Mouse (Mus musculus): Measurements from ENCODE around the gene Rasgrp3.
"Not testable (repeated sequence)": the region's sequence is repeated elsewhere in the genome, so short reads cannot be mapped to it uniquely, and the experiment has no call there.

The Rasgrp3 gene

DNA sequence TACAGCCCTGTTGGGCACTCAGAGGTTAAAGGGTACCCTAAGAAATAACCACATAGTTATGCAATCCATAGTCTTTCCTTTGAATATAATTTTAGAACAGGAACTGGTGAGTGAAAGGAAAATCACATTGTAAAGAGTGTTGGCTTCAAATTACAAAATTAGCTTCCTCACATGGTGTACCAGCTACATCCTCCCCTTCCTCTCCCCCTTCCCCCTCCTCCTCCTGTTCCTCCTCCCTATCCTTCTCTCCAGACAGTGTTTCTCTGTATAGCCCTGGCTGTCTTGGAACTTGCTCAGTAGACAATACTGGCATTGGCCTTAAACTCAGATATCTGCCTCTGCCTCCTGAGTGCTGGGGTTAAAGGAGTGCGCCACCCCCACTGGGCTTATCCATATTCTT lies 26.1 kb downstream of the Rasgrp3 start:
- no peak for DNase-seq (ENCODE audit: low spot score)

DNA sequence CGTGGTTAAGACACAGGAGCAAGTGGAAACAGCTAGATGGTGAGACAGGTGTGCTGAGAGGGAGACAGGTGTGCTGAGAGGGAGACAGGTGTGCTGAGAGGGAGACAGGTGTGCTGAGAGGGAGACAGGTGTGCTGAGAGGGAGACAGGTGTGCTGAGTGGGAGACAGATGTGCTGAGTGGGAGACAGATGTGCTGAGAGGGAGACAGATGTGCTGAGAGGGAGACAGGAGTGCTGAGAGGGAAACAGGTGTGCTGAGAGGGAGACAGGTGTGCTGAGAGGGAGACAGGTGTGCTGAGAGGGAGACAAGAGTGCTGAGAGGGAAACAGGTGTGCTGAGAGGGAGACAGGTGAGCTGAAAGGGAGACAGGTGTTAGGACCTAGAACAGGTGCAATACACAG lies 27.5 kb downstream of the Rasgrp3 start:
- DNase-seq (ENCODE audit: low spot score) = not testable (repeated sequence)

DNA sequence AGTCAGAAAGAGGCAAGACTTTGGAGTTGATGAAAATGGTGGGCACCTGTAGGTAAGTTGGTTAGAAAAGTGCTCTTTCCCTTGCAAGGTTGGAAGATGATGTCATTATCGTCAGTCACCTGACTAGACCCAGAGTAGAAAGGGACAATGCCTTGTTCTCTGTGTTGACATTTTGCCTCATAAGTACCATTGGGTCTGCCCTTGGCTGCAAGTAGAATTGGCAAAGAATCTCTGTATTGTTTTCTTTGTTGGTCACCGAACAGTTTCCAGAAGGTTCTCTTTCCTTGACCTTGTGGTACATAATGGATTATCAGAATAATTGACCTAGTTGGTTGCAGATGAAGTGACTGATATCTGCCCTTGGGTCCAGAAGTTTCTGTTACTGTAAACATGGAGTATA lies 27.9 kb downstream of the Rasgrp3 start:
- no peak for DNase-seq (ENCODE audit: low spot score)

DNA sequence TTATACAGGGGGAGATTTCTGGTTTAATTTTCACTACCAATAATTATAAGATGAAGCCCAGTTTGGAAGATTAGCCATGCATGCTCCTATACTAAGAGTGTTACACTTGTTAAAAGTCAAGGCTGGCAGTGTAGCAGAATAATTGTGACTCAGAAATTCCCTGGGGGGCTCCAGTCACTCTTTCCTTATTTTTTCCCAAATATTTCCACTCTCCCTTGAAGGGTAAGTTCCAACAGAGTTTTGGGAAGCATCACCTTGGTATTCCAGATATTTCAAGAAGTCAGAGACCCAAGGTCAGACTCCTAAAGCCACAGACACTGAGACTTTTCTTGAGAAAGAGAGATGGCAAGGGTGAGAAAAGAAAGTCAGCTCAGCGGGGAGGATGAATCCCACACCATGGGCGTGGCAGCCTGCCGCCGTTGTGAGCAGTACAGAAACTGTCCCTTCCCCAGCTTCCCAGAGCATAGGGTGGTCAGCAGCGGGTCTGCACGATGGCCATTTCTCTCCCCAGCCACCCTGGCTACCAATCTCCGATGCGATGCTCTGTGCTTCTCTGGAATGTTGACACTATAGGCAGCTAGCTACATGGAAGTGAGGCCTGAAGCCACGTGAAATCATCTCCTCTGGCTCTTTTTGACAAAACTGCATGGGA lies 28.8 kb downstream of the Rasgrp3 start:
- peak; percentile 21 for DNase-seq (ENCODE audit: low spot score)

DNA sequence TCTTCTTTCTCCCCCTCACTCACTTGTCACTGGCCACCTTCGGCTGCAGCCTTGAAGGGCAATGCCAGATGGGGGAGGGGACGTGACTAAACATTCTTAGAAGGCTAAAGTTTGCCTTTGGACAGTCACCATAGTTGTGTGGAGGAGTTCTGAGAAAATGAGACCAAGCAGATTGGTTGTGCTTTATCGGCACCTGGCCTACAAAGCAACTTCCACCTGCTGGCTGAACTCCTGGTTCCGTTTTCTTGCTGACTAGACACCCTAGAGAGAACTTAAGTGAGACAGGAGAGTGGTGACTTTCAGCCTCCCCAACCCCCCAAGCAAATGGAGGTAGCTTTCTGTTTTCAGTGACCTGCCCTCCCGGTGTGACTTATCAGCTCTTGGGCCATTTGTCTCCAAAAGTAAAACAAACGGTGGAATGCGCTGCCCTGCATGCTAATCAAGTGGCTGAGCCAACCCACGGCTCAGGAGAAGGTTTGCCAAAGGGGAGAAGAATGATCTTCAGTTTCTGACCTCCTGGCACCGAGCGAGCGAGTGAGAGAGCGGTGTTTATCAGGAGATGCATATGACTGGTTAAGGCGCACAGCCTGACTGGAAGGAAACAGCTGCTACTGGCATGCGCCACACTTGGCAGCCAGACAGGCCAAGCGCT lies 29.4 kb downstream of the Rasgrp3 start:
- DNase-seq (ENCODE audit: low spot score) = peak; percentile 72

DNA sequence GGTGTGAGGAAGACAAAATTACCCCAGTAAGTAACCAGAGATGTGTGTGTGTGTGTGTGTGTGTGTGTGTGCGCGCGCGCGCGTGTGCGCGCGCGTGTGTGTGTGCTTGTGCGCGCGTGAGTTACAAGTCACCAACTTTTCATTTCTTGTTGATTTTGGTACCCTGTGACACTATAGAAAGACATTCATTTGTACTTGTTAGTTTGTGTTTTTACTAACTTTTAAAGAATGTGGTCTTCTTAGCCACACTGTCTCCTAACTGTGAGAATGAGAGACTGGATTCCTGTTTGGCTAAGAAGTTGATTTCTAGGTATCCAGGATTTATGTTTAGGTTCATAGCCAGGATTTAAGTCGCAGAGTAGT lies 29.9 kb downstream of the Rasgrp3 start:
- DNase-seq (ENCODE audit: low spot score) = no peak

DNA sequence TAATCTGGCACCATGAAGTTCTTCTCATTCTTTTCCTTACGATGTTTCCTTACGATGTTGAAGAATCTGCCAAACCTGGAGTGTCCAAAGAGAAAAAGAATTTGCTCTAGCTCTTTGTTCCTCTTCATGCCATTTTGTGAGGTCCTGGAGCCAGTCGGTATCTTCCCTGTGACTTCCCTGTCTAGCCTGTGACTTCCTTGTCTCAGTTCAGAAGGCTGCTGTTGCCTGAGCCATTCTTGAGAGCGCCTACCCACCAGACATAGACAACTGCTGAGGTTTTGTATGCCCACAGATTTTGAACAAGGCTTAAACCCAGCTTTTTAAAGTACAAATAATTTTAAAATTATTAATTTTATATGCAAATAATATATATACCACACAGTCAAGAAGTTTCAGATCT lies 31.3 kb downstream of the Rasgrp3 start:
- no peak for DNase-seq (ENCODE audit: low spot score)

DNA sequence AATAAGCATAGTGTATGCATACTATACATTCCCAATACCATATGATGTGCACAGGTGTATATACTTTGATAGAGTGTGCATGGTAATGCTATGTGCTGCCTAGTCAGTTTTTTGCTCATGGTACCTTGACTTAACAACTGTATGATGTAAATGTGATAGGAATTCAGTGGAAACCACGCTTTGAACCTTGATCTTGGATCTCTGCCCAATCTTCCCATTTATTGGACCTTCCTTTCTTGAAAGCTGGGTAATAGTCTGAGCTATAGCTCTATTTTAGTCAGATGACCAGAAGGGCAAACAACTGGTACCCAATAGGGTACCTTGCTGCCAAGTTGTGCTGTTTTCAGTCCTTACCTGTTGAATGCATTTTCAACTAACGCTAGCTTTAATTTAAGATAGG lies 31.8 kb downstream of the Rasgrp3 start:
- DNase-seq (ENCODE audit: low spot score) = no peak

DNA sequence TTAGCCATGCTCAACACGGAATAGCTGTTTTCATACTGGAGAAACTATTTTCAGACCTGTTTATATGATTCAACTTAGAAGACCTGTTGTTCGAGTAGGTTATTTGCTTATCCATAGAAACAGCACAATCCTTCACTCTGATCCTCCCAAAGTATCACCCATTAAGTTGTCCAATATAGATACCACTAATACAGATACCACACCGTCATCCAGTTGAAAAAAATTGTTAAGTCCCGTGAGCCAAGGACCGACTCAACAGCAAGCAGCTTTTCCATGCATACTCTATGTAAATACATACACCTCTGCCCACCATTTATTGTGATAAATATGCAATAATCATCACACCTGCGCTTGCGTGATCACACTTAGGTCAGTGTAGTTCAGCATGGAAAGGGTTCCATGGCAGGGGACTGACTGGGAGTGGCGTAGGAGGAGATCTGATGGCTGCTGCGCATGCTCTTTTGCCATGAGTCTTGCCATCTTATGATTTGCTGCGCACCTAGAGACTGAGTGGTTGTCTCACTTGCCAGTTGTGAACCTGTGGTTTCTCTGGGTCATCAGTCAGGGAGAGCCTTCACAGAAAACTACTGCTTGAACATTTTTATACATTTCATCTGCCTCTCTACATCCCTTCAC lies 32.9 kb downstream of the Rasgrp3 start:
- no peak for DNase-seq (ENCODE audit: low spot score)

DNA sequence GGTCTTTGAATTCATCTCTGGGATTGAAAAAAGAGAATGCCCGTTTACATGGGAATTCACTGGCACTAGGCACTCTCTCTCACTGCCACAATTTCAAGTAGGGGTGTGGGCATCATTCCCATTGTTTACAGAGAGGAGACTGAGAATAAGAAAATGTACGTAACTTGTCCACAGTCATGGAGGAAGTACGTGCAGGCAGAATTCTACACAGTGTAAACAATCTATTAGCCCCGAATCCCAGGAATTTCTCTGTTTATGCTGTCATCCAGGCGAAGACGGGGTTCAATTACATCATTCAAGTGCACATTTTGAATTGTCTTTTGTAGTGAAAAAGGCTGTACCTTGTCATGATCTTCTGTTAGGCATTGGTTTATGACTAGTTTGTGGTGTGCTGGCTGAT lies 34.6 kb downstream of the Rasgrp3 start:
- no peak for DNase-seq (ENCODE audit: low spot score)

DNA sequence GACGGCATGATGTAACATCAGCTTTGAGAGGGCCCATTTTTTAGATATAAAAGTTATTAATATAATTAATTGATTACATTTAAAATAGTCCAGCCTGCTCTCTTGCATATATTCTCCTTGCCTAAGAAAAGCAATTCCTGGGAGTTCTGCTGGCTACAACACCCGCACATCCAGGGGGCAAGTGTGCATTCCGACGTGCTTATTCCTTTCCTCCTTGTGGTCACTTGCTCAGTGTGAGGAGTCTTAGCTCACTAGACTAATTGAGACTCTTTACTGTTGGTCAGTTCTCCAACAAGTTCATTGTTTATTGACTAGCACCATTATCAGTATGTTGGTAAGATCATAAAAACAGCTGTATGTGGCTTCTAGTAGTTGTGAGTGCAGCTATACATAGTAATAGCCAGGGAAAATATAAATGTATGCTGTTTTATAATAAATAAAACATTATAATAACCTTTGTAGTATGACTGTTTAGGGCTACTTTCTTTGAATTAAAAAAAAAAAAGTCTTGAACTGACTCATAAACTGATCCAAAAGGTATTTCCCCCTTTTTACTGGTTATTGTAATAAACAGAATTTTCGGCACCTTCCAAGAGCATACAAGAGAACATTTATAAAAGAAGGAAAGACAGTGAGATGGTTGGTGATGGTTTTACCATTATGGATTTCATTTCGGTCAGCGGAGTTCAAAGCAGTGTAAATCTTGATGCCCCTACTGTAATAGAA lies 35.4 kb downstream of the Rasgrp3 start:
- no peak for DNase-seq (ENCODE audit: low spot score)

DNA sequence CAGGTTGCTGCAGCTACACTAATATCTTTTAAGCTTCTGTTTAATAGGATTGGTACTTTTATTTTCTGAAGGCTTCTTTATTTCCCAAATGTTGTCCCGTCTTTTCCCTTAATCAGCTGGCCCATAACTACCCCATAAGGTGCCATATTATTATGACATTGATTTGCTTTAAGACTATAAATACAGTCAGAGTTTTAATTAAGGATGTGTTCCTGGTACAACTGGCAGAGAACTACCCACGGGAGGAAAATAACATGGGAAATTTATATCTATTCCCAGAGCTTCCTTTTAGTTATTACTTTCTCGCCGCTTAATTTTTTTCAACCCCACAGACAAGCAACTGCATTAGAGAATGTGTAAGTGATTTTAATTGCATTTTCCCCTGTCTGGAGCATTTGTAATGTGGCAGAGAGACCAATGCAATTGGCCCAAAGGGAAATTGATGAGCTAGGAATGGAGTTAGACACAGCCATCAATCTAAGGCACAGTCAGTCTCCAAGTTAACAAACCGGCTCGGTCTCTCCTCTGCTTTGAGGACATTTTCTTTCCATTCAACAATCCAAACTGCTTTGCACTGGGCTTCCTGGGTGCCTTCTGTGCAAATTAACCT lies 36.1 kb downstream of the Rasgrp3 start:
- no peak for DNase-seq (ENCODE audit: low spot score)

DNA sequence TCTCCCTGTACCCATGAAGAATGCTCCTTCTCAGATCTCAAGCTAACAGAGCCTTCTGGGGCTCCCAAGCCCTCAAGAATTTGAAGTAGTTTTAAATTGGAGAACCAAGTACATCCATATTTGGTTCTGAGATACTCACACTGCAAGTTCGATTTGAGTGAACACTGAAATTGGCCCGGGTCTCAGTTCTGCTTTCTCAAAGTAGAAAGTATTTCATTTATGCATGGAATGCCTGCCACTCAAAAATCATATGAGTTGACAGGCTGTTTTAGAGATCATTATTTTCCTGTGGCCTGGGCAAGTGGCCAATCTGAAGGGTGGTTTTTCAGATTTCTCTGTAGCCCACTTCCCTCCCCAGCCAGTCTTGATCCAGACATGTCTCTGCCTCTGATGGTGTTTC lies 36.7 kb downstream of the Rasgrp3 start:
- DNase-seq (ENCODE audit: low spot score) = no peak

DNA sequence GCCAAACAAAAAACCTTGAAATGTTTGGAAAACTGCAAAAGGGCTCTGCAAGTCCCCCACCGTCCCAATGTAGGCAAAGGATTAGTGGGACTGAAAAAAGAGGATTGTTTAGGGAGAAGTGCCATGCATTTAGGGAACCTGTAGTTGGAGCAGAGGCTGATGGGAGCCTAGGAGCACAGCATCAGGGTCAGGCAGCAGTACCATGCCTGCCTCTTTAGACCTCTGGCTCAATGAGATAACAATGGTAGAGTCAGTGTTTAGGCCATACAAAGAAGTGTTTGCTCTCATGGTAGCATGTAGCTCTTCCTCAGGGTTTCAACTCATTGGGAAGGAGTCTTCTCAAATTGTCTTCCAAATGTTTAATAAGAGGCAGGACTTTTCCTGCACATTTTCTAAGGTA lies 40.3 kb downstream of the Rasgrp3 start:
- no peak for DNase-seq (ENCODE audit: low spot score)

DNA sequence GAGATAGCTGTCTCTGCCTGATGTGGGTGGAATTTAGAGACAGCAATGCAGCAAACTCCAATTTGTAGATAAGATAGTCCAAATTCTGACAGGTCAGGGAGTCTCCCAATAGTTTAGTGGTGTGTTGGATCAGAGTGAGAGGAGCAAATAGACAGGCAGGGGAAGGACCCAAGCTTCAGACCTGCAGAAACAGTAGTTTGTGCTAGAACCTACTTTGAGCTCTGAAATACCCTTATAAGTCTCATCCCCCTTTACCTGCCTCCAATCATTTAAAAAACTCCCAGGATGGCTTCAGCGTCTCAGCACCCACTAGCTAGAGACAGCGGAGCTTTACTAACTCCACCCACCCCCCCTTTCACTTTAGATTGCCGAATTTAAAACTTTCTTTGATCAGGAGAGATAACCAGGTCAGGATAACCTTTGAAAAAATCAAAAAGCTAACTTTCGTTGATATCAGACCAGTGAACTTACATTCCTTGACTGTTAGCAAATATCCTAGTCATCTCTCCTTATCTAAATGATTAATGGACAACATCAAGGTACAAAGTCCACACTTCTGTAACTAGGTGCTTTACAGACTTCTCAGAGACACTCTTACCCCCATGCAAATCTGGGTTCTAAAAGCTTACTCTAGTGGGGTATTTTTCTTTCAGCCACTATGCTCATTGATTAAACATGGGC lies 41.2 kb downstream of the Rasgrp3 start:
- DNase-seq (ENCODE audit: low spot score) = no peak

DNA sequence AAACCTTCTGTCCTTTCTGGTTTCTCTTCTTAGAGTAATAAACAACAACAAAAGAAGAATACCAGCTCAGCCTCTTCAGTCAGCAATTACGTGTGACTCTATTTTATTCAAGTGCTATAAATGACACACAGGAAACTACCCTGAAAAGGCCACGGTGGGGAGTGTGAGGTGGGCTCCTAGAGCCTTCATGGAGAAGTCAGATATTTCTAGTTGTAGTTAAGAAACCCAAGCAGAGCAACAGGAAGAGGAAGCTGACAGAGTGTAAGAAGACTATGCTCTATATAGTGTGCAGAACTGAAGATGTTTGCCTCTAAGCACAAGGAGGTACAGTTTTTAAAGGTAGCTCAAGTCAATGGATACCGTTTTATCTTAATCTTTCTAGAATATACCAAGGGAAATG lies 42.0 kb downstream of the Rasgrp3 start:
- no peak for DNase-seq (ENCODE audit: low spot score)

DNA sequence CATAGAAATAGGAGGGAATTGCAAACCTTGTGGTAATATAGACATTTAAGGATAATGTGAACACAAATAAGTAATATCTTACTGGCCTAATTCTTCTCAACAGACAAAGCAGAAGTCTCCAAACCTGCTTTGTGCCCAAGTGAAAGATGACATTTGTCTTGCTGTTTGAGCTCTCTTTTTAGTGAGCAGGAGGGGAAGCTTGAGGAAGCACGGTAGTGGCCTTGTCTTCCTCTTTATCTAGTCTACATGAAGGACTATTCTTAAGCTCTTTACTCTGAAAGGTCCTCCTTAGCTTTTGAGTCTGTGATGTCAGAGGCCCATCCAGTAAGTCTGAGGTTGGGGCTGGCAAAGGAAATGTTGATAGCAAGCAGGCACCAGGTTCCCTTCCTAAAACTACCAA lies 43.1 kb downstream of the Rasgrp3 start:
- DNase-seq (ENCODE audit: low spot score) = no peak

DNA sequence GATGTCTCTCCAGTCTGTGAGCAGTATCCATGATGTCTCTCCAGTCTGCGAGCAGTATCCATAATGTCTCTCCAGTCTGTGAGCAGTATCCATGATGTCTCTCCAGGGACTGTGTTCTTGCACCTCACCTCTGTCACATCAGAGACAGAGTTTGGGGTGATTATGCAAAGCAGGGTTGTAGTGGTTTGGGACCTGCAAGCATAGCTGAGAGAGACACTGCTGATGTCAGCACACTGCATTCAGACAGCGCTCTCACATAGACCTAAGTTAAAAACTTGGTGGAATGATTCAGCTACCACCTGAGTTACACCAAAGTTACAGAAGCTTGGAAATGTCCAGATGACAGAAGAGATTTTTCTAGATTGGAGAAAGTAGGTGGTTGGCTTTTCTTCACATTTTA lies 44.0 kb downstream of the Rasgrp3 start:
- DNase-seq (ENCODE audit: low spot score) = no peak

DNA sequence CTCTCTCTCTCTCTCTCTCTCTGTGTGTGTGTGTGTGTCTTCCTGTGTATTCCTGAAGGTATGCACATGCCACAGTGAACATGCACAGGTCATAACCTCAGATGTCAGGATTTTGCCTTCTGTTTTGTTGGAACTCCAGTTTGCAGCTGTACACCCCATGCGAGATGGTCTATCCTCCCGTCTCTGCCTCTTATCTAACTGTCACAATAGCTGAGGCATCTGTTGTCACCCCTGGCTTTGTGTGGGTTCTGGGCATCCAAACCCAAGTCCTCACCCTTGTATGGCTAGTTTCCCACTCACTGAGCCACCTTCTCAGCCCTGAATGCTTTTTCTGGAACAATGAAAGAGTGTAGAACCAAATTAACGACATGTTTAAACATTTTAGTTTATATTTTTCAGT lies 44.7 kb downstream of the Rasgrp3 start:
- no peak for DNase-seq (ENCODE audit: low spot score)

DNA sequence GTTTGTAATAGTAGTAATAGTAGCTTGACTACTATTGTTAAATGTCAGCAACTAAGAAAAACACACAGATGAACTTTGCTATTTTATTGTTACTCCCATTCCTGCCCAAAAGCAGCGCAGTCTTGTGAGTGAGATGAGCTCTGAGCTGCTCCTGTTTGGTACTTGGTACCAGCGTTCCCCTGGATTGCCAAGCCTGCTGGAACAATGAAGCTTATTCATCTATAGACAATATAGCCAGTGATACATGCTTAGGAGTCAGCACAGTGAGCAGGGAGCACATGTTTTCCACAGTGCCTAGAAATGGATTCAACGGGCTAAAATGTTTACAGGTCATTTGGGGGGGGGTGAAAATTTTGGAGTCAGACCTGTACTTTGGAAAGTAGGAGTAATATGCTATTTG lies 50.5 kb downstream of the Rasgrp3 start:
- no peak for DNase-seq (ENCODE audit: low spot score)

DNA sequence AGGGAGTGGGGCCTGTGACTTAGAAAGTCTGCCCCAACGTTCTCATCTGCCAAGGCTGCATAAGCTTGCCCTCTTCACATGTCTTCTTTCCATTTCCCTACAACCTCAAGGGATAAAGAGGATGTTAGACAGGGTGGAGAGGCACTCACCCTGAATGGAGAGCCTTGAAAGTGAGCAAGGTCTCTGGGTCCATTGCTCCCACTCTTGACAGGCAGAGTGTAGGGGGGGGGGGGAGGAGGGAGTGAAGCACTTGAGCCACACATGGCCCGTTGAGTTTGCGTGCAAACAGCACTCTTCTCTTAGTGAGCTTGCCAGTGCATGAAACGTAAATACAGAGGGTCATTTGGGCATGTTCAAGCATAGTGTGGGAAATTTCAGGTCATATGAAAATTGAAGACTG lies 59.5 kb downstream of the Rasgrp3 start:
- no peak for DNase-seq (ENCODE audit: low spot score)

DNA sequence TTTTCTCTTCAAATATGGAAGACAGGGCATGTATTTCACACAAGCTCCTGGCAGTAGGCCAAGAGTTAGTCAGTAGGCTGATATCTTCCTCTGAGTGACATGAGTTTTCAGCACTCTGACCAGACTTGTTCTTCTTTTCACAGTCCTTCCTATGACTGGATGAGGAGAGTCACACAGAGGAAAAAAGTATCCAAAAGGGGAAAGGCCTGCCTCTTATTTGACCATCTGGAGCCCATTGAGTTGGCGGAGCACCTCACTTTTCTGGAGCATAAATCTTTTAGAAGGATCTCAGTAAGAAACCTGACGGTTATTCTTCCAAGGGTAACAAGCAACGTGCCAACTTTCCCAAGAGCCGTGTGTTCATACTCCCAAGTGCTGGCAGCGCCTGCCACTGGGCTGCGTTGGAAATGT lies 62.5 kb downstream of the Rasgrp3 start:
- no peak for DNase-seq (ENCODE audit: low spot score)

All from ovary, postnatal 36 days (tissue).